Mouse (Mus musculus) ES-E14 (cell line): ENCODE measurements at regions not wholly inside any gene's neighbourhood (a gene's known extent, or its start where the extent isn't known, plus 50 kb on each side); places are given as distances from the start of the nearest gene placed in this dataset.

Experiments used
- DNase-seq: peaks from one replicate; pipeline ENCODE4 v3.0.0-alpha.2; 2013; ENCODE audit warnings: low read depth, low spot score
- H3K27ac ChIP-seq: 2 replicates; pipeline ENCODE4 v1.5.1; 2012; ENCODE audit warnings: low read depth, mild to moderate bottlenecking, low read length, moderate library complexity, mixed read lengths; ENCODE audit not compliant: poor library complexity, insufficient read depth, severe bottlenecking
- H3K36me3 ChIP-seq: 2 replicates; pipeline ENCODE4 v1.6.1; 2012; ENCODE audit warnings: mild to moderate bottlenecking, low read length, moderate library complexity, mixed read lengths; ENCODE audit not compliant: control insufficient read depth, poor library complexity, insufficient read depth, severe bottlenecking
- H3K4me1 ChIP-seq, 2 experiments: fragments of 150-350 bp in 1 of 2; sonication (generic) in 1 of 2; 2 replicates each; pipeline ENCODE4 v1.6.1; 2012; ENCODE audit warnings: low read length in 2 of 2, mild to moderate bottlenecking in 1 of 2, mixed read lengths in 1 of 2; ENCODE audit not compliant: control insufficient read depth in 2 of 2, insufficient read depth in 2 of 2, poor library complexity in 1 of 2
- H3K4me3 ChIP-seq, 2 experiments: fragments of 150-350 bp in 1 of 2; sonication (generic) in 1 of 2; 2 replicates each; pipeline ENCODE4 v1.5.1; 2012; ENCODE audit warnings: low read length in 2 of 2, low read depth in 1 of 2, mild to moderate bottlenecking in 1 of 2, mixed read lengths in 1 of 2; ENCODE audit not compliant: insufficient read depth in 1 of 2, poor library complexity in 1 of 2, severe bottlenecking in 1 of 2
- H3K9ac ChIP-seq: 2 replicates; pipeline ENCODE4 v1.6.1; 2012; ENCODE audit warnings: low read depth, mild to moderate bottlenecking, low read length, mixed read lengths; ENCODE audit not compliant: poor library complexity, insufficient read depth, severe bottlenecking
- H3K9me3 ChIP-seq: fragments of 150-350 bp; sonication (generic); 2 replicates; pipeline ENCODE4 v1.6.1; 2012; ENCODE audit warnings: low read depth, mild to moderate bottlenecking, low read length; ENCODE audit not compliant: control insufficient read depth, insufficient read depth
- CHD2 ChIP-seq: IDR thresholded peaks from 2 replicates; pipeline ENCODE4 v1.6.1; 2014; ENCODE audit warnings: mild to moderate bottlenecking, low read depth, low read length, inconsistent platforms
- HCFC1 ChIP-seq: IDR thresholded peaks from 2 replicates; pipeline ENCODE4 v1.6.1; 2012; ENCODE audit warnings: low read length, inconsistent platforms, borderline replicate concordance; ENCODE audit not compliant: insufficient read depth
- MAFK ChIP-seq: IDR thresholded peaks from 2 replicates; pipeline ENCODE4 v1.6.1; 2014; ENCODE audit warnings: mild to moderate bottlenecking, low read depth, low read length, inconsistent platforms; ENCODE audit not compliant: insufficient read depth
- ZC3H11A ChIP-seq: IDR thresholded peaks from 2 replicates; pipeline ENCODE4 v1.6.1; 2012; ENCODE audit warnings: low read depth, mild to moderate bottlenecking, inconsistent platforms, low read length, borderline replicate concordance
- ZNF384 ChIP-seq: IDR thresholded peaks from 2 replicates; pipeline ENCODE4 v1.6.1; 2012; ENCODE audit warnings: low read depth, low read length, inconsistent platforms
- in situ Hi-C, 2 experiments: fragments of 600-800 bp; cut with MboI; formaldehyde crosslinking; loops; one replicate each; pipeline ENCODE4 v1.15.1; 2025; ENCODE audit warnings: low sequenced_read_pairs in 2 of 2, inconsistent platforms in 1 of 2; ENCODE audit not compliant: unreplicated experiment in 2 of 2

DNA sequence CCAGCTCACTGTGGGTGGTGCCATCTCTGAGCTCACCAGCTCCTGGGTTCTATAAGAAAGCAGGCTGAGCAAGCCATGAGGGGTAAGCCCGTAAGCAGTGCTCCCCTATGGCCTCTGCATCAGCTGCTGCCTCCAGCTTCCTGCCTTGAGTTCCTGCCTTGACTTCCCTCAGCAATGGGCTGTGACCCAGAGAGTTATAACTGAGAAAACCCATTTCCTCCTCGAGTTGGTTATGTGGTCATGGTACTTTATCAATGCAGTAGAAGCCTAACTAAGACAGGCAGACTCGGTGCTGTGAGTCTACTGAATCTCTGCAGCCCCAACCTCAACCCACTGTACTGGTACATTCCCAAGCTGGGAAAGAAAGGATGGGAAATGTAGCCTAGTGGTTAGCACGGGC lies 162.2 kb upstream of the Ubl3 start:
- no peak for DNase-seq
- no peaks in the 10 kb centered on the region for H3K36me3 ChIP-seq
- no peak overlapping the region for H3K4me3 ChIP-seq
- no peak overlapping the region for H3K27ac ChIP-seq
- H3K4me1 ChIP-seq, result peaks cover 0 to 2% of the 10 kb centered on the region in 2 experiments; a peak in 1 of 4 replicates
- in situ Hi-C loops, result no loop called here
- TF ChIP-seq CHD2 (no peak), ZC3H11A (no peak), ZNF384 (no peak), HCFC1 (no peak), MAFK (no peak)
- H3K9me3 ChIP-seq, result no peaks in the 10 kb centered on the region
- H3K9ac ChIP-seq, result no peak overlapping the region

DNA sequence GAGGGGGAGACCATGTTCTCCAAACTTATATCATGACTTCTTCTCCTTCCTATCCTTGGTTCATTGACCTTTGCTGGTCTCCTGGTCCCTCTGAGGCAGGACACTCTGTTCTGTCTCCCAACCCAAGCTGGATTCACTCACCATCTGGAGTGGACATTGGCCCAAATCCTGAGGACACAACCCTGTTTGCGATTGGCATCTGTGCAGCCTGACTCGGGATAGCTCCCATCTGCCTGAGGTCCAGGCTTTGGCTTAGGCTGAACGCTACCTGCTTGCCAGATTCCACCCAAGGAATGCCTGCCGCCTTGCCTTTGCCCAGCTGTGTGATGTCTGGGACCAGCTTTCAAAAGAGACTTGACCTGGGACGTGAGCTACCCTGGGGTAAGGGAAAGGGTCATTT lies 161.2 kb upstream of the Ubl3 start:
- no peak for DNase-seq
- Histone ChIP-seq H3K4me3 (no peak overlapping the region), H3K36me3 (no peaks in the 10 kb centered on the region), H3K9me3 (no peaks in the 10 kb centered on the region), H3K9ac (no peak overlapping the region), H3K4me1 (peaks cover 0 to 6% of the 10 kb centered on the region in 2 experiments; a peak in 2 of 4 replicates), H3K27ac (no peak overlapping the region)
- no peak for TF ChIP-seq CHD2
- TF ChIP-seq MAFK, result no peak
- no peak for TF ChIP-seq HCFC1
- no peak for TF ChIP-seq ZNF384
- in situ Hi-C loops, result no loop called here

GRCm38 (mm10) chr5:148713039-148713438 lies 160.4 kb upstream of the Ubl3 start:
- in situ Hi-C loops, result no loop called here
- TF ChIP-seq CHD2 (no peak), HCFC1 (no peak), MAFK (no peak), ZC3H11A (no peak), ZNF384 (no peak)
- DNase-seq, result no peak

DNA sequence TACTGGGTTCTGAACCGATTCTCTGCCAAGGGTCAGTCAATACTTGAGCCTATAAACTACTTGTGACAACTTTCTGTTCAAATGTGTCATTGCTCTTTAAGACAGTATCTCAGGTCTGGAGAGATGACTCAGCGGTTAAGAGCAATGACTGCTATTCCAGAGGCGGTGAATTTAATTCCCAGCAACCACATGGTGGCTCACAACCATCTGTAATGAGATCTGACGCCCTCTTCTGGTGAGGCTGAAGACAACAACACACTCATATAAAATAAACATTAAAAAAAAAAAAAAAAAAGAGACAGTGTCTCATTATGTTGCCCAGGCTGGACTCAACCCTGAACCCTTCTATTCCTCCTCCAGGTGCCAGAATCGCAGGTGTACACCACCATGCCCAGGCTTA lies 159.0 kb upstream of the Ubl3 start:
- no peaks in the 10 kb centered on the region for H3K9me3 ChIP-seq
- H3K4me3 ChIP-seq, result no peak overlapping the region
- no peak for DNase-seq
- no peaks in the 10 kb centered on the region for H3K36me3 ChIP-seq
- peak; percentile 93 for TF ChIP-seq ZNF384
- TF ChIP-seq HCFC1, result no peak
- TF ChIP-seq MAFK, result peak; percentile 86
- in situ Hi-C loops, result no loop called here
- H3K9ac ChIP-seq, result no peak overlapping the region
- no peak overlapping the region for H3K27ac ChIP-seq
- peaks cover 0 to 8% of the 10 kb centered on the region in 2 experiments; a peak in 2 of 4 replicates for H3K4me1 ChIP-seq

More at GRCm38 (mm10) chr5:148713039-148713438, 160.4 kb upstream of the Ubl3 start:
- no peak overlapping the region for H3K4me3 ChIP-seq
- no peak overlapping the region for H3K9ac ChIP-seq
- H3K36me3 ChIP-seq, result no peaks in the 10 kb centered on the region
- H3K4me1 ChIP-seq, result peaks cover 0 to 8% of the 10 kb centered on the region in 2 experiments; a peak in 2 of 4 replicates
- no peaks in the 10 kb centered on the region for H3K9me3 ChIP-seq
- no peak overlapping the region for H3K27ac ChIP-seq
